Mouse (Mus musculus): ENCODE results near the gene Habp4. TPM values are rescaled to one million over a fixed set of nuclear protein-coding genes. Genes with fewer than 3 reads are reported as not detected.

Habp4 gene
- polyA plus RNA-seq, 1 experiment, result 17.6 TPM

DNA sequence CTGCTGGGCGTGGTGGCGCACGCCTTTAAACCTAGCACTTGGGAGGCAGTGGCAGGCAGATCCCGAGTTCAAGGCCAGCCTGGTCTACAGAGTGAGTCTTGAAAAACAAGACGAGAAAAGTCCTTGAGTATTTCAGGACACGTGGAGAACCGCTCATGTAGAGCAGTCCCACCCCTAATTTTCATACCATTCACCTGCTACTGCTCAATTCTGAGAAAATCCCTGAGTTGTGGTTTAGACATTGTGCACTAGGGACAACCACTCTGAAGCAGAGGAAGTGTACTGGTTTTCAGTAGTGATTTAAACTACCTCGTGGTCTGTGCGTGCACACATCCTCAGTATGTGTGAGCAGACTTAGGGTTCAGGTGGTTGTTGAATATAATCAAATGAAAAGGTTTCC lies 24.0 kb downstream of the Habp4 start:
- Histone ChIP-seq H3K4me3 (ENCODE audit: insufficient read depth, low read length) (no peak overlapping the region), H3K27ac (ENCODE audit: insufficient read depth, low read depth, low read length) (no peak overlapping the region), H3K4me1 (ENCODE audit: control insufficient read depth, insufficient read depth, low read length) (peaks cover 6% of the 10 kb centered on the region; the same call in 1 of the 2 replicates)
- TF ChIP-seq POLR2A (IDR thresholded peaks at IDR 0.05; ENCODE audit: borderline replicate concordance, low read depth, low read length) (no peak), CTCF (IDR thresholded peaks at IDR 0.05; ENCODE audit: low read depth, low read length) (no peak)

DNA sequence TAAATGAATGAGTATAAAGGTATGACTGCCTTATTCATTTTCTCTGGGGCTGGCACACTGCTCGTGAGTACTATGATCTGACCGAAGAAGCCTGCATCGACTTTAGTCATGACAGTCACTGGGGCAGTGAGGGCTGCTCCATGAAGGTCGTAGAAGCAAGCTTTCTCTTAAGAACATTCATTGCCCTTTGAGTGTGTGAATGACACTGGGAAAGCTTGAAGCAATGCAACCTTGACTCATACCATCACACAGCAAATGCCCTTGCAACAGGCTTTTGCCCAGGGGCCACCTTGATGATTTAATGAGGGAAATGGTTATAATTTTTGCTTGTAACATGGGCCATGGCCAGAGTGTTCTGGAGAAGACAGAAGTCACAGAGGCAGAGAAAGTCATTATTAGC lies 24.9 kb downstream of the Habp4 start:
- Histone ChIP-seq H3K4me3 (ENCODE audit: insufficient read depth, low read length) (no peak overlapping the region), H3K27ac (ENCODE audit: insufficient read depth, low read depth, low read length) (no peak overlapping the region), H3K4me1 (ENCODE audit: control insufficient read depth, insufficient read depth, low read length) (peaks cover 6% of the 10 kb centered on the region; the same call in 1 of the 2 replicates)
- TF ChIP-seq CTCF (IDR thresholded peaks at IDR 0.05; ENCODE audit: low read depth, low read length), result no peak

DNA sequence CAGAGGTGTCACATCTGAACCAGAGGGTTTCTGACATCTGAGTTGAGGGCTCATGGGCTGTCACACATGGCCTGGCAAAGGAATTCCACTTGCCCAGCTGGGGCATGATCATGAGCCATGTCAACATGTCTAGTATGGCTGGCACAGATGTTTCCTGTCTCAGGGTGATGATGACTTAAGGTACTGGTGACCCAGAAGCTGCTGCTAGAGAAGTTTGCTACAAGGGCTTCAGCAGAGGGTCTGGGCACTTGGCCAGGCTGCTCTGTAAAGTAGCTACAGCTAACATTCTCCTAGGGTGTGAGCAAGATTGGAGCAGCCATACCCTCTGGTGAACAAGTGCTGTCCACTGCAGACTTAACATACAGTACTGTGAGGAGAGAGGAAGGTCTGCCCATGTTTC lies 25.4 kb downstream of the Habp4 start:
- Histone ChIP-seq H3K4me3 (ENCODE audit: insufficient read depth, low read length) (no peak overlapping the region), H3K4me1 (ENCODE audit: control insufficient read depth, insufficient read depth, low read length) (peaks cover 6% of the 10 kb centered on the region; the same call in 1 of the 2 replicates), H3K27ac (ENCODE audit: insufficient read depth, low read depth, low read length) (no peak overlapping the region)
- TF ChIP-seq POLR2A (IDR thresholded peaks at IDR 0.05; ENCODE audit: borderline replicate concordance, low read depth, low read length) (no peak), CTCF (IDR thresholded peaks at IDR 0.05; ENCODE audit: low read depth, low read length) (no peak)

DNA sequence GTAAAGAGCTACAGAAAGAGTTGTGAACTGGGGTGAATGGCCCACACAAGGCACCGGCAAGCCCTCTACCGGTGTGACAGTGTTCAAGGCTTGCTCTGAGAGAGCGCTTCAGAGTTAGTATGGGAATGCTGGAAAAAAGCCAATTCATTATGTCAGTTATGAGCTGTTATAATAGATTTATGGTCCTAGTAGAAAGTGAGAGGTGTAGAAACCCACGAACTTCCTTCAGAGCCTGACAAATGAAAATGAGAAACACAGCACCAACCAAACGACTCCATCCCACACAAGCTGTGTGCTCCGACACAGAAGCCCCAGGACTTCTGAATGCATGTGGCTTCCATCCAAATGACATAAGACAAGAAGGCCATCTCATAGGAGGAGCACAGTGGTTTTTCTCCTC lies 36.3 kb downstream of the Habp4 start:
- Histone ChIP-seq H3K4me3 (ENCODE audit: insufficient read depth, low read length) (no peak overlapping the region), H3K4me1 (ENCODE audit: control insufficient read depth, insufficient read depth, low read length) (peaks cover 2% of the 10 kb centered on the region; the same call in 1 of the 2 replicates), H3K27ac (ENCODE audit: insufficient read depth, low read depth, low read length) (no peak overlapping the region)
- TF ChIP-seq POLR2A (IDR thresholded peaks at IDR 0.05; ENCODE audit: borderline replicate concordance, low read depth, low read length) (no peak), CTCF (IDR thresholded peaks at IDR 0.05; ENCODE audit: low read depth, low read length) (no peak)

DNA sequence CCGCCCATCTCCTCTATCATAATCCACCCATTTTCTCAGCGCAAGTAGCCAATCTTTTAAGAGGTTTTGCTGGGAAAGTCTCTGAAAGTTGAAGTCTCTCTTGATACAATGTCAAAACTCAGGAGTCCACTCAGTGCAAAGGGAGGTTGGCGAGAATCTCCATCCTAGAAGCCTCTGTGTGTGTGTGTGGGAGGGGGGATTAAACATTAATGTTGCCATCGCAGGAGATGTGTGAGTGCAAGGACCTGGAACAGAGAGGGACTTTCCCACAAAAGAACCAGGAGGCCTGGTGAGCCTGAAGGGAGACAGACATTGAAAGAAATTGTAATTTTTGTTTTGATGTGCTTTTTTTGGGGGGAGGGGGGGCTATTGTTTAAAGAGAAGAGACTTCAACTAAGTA lies 36.7 kb downstream of the Habp4 start:
- Histone ChIP-seq H3K4me1 (ENCODE audit: control insufficient read depth, insufficient read depth, low read length) (peaks cover 2% of the 10 kb centered on the region; the same call in 1 of the 2 replicates), H3K27ac (ENCODE audit: insufficient read depth, low read depth, low read length) (no peak overlapping the region), H3K4me3 (ENCODE audit: insufficient read depth, low read length) (no peak overlapping the region)
- TF ChIP-seq POLR2A (IDR thresholded peaks at IDR 0.05; ENCODE audit: borderline replicate concordance, low read depth, low read length) (no peak), CTCF (IDR thresholded peaks at IDR 0.05; ENCODE audit: low read depth, low read length) (no peak)

DNA sequence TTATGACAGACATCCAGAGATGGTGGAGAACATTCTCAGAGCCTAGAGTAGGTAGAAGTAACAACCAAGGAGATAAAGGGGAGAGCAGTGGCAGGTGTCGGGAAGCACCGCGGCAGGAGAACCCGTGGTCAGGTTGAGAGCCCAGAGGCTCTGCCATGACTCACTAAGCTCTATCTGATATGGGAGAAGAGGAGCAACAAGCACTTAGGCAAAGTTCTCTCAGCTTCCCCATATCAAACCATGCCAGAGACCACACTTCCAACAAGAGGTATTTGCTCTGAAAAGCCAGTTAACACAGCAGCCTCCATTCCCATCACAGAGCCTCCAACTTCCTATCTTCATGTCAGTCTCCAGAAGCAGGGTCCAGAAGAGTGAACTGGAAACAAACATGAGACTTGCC lies 39.3 kb downstream of the Habp4 start:
- TF ChIP-seq CTCF (IDR thresholded peaks at IDR 0.05; ENCODE audit: low read depth, low read length) (no peak), POLR2A (IDR thresholded peaks at IDR 0.05; ENCODE audit: borderline replicate concordance, low read depth, low read length) (no peak)
- Histone ChIP-seq H3K4me3 (ENCODE audit: insufficient read depth, low read length) (no peak overlapping the region), H3K27ac (ENCODE audit: insufficient read depth, low read depth, low read length) (no peak overlapping the region), H3K4me1 (ENCODE audit: control insufficient read depth, insufficient read depth, low read length) (no peaks in the 10 kb centered on the region)

DNA sequence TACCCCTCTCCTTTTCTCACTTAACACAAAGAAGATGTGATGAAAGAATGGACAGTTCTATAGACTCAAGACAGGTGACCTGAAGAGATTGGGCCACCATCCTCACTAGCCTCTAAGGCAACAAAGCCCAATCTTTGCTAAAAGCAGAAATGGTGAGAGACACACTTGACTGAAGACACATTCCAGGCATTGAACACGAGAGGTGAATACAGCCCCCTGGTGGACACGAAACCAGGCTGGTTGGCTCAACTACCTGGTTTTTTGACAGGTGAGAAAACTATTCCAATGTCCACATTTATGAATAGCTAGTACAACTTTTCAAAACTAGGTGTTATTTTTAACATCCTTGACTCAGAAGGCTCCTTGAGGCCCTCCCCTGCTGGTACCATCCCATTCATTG lies 43.1 kb downstream of the Habp4 start:
- Histone ChIP-seq H3K4me1 (ENCODE audit: control insufficient read depth, insufficient read depth, low read length) (no peaks in the 10 kb centered on the region), H3K27ac (ENCODE audit: insufficient read depth, low read depth, low read length) (no peak overlapping the region), H3K4me3 (ENCODE audit: insufficient read depth, low read length) (no peak overlapping the region)
- no peak for TF ChIP-seq CTCF (IDR thresholded peaks at IDR 0.05; ENCODE audit: low read depth, low read length)
- TF ChIP-seq POLR2A (IDR thresholded peaks at IDR 0.05; ENCODE audit: borderline replicate concordance, low read depth, low read length), result no peak

DNA sequence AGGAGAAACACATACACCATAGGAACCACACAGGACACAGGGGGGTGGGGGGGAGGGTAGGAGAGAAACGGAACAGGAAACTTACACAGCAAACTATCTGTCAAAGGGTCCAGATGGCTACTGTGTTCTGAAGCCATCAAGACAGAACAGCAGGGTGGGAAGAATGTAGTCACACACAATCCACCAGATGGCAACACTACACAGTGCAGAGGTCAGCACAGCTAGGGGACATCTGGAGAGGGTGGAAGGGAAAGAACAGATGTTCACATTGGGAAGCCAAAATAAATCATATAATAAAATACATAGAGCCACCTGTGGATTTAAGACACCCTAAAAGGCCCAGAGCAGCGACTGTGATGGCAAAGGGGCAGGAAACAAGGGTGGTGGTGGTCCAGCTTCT lies 43.6 kb downstream of the Habp4 start:
- TF ChIP-seq POLR2A (IDR thresholded peaks at IDR 0.05; ENCODE audit: borderline replicate concordance, low read depth, low read length) (no peak), CTCF (IDR thresholded peaks at IDR 0.05; ENCODE audit: low read depth, low read length) (no peak)
- Histone ChIP-seq H3K4me3 (ENCODE audit: insufficient read depth, low read length) (no peak overlapping the region), H3K4me1 (ENCODE audit: control insufficient read depth, insufficient read depth, low read length) (no peaks in the 10 kb centered on the region), H3K27ac (ENCODE audit: insufficient read depth, low read depth, low read length) (no peak overlapping the region)

DNA sequence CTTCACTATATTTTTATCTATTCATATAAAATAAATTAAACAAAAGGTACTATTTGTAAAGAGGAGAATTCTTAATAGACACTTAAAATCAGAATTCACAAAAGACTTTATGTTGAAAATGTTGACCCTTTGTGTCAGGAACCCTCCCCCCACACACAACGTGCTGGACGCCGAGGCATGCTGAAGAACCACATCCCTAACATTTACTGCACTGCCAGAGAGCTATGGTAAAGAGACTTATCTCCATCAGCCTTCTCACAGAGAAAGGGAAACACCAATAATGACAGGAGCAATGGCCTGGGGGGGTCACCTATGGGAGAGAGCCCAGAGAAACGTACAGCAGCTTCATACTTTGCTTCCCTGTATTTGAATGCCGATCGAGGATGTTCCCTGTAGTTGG lies 46.5 kb downstream of the Habp4 start:
- TF ChIP-seq POLR2A (IDR thresholded peaks at IDR 0.05; ENCODE audit: borderline replicate concordance, low read depth, low read length) (no peak), CTCF (IDR thresholded peaks at IDR 0.05; ENCODE audit: low read depth, low read length) (no peak)
- Histone ChIP-seq H3K27ac (ENCODE audit: insufficient read depth, low read depth, low read length) (no peak overlapping the region), H3K4me3 (ENCODE audit: insufficient read depth, low read length) (no peak overlapping the region), H3K4me1 (ENCODE audit: control insufficient read depth, insufficient read depth, low read length) (no peaks in the 10 kb centered on the region)

DNA sequence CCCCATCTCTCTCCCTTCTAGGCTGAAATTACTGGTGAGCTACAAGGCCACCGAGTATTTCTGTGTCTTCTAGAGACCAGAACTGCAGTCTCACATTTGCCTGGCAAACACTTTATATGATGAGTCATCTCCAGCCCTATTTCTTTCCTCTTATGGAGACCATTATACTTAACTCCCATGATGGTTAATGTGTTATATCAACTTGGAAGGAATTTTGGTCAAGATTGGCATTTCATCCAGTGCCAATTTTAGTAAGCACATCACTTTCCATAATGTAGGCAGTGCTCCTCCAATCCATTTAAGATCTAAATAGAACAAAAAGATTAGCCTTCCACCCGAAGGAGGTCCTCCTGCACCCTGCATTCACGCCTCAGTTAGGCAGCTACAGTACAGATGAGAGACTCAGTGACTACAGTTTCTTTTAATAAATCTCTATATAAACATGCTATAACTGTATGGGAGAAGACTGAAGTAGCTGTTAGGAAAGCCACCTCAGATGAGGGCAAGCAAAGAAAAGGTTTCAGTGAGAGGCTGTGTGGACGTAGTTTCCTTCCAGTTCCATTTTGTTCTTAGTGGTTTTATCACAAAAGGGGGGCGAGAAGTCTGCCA lies 50.5 kb downstream of the Habp4 start:
- no peak overlapping the region for H3K4me3 ChIP-seq (ENCODE audit: insufficient read depth, low read length)
- no peak for TF ChIP-seq CTCF (IDR thresholded peaks at IDR 0.05; ENCODE audit: low read depth, low read length)
- no peak for TF ChIP-seq POLR2A (IDR thresholded peaks at IDR 0.05; ENCODE audit: borderline replicate concordance, low read depth, low read length)
- no peak overlapping the region for H3K27ac ChIP-seq (ENCODE audit: insufficient read depth, low read depth, low read length)
- H3K4me1 ChIP-seq (ENCODE audit: control insufficient read depth, insufficient read depth, low read length), result peaks cover 5% of the 10 kb centered on the region; the same call in 1 of the 2 replicates

DNA sequence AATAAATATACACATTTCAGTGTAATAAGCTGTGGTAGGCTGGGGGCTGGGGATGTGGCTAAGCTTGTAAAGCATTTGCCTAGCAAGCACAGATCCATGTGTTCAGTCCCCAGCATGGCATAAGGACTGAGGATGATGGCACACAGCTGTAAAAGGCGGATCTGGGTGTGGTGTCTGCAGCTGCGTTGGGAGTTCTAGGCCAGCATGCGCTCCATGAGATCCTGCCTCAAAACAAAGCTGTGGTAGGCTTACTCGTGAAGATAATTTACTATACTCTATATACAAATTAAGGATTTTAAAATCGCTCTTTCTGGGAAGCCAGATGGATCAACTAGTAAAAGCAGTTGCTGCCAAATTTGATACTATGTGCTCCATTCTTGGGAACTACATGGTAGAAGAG lies 53.3 kb downstream of the Habp4 start:
- no peak overlapping the region for H3K4me3 ChIP-seq (ENCODE audit: insufficient read depth, low read length)
- peaks cover 5% of the 10 kb centered on the region; the same call in 1 of the 2 replicates for H3K4me1 ChIP-seq (ENCODE audit: control insufficient read depth, insufficient read depth, low read length)
- TF ChIP-seq POLR2A (IDR thresholded peaks at IDR 0.05; ENCODE audit: borderline replicate concordance, low read depth, low read length), result no peak
- TF ChIP-seq CTCF (IDR thresholded peaks at IDR 0.05; ENCODE audit: low read depth, low read length), result no peak
- H3K27ac ChIP-seq (ENCODE audit: insufficient read depth, low read depth, low read length), result no peak overlapping the region

Data from bone marrow macrophage, adult 2 months (primary cell).